Mouse (Mus musculus): Measurements from ENCODE around the gene Cox4i2. TPM values are rescaled to one million over a fixed set of nuclear protein-coding genes. Genes with fewer than 3 reads are reported as not detected.

Cox4i2 gene
- total and polyA plus RNA-seq, 3 experiments: 0.16 TPM; not detected in 2

GRCm38 (mm10) chr2:152736748-152737147 is 17.2 kb upstream of the Cox4i2 start:
- Histone ChIP-seq H3K36me3 (replicated peaks) (peaks cover 14% of the 10 kb centered on the region), H3K4me1 (ENCODE audit: insufficient read depth, low read depth, low read length) (peaks cover 70% of the 10 kb centered on the region)
- peak; percentile 60 for DNase-seq (ENCODE audit: low spot score)

GRCm38 (mm10) chr2:152737306-152738221 is 16.4 kb upstream of the Cox4i2 start:
- Histone ChIP-seq H3K4me1 (ENCODE audit: insufficient read depth, low read depth, low read length) (peaks cover 78% of the 10 kb centered on the region), H3K27me3 (ENCODE audit: insufficient read depth, low read length) (no peaks in the 10 kb centered on the region), H3K4me3 (ENCODE audit: low read depth, low read length) (peak overlapping the region; percentile 100), H3K9me3 (replicated peaks) (no peaks in the 10 kb centered on the region), H3K36me3 (replicated peaks) (peaks cover 14% of the 10 kb centered on the region)
- DNase-seq (ENCODE audit: low spot score): peak; percentile 30
- no peak for TF ChIP-seq GATA2 (IDR thresholded peaks at IDR 0.05; ENCODE audit: borderline replicate concordance, low read depth, low read length)
- TF ChIP-seq POLR2AphosphoS5 (IDR thresholded peaks at IDR 0.05; ENCODE audit: insufficient replicate concordance, low read depth, low read length): peak; percentile 84; the same call in 1 of the 2 replicates
- no peak for ATAC-seq (ENCODE audit: extremely low read depth, insufficient number of reproducible peaks, low FRiP score, poor library complexity, severe bottlenecking)

More at GRCm38 (mm10) chr2:152736748-152737147, 17.2 kb upstream of the Cox4i2 start:
- Histone ChIP-seq H3K4me3 (ENCODE audit: low read depth, low read length) (peak overlapping the region; percentile 100), H3K27me3 (ENCODE audit: insufficient read depth, low read length) (no peaks in the 10 kb centered on the region), H3K9me3 (replicated peaks) (no peaks in the 10 kb centered on the region)
- no peak for ATAC-seq (ENCODE audit: extremely low read depth, insufficient number of reproducible peaks, low FRiP score, poor library complexity, severe bottlenecking)
- TF ChIP-seq TAL1 (conservative IDR thresholded peaks at IDR 0.05; ENCODE audit: low read depth, low read length) (0 out of 2 replicates have a peak, but pooled peaks have one; percentile 20), GATA2 (IDR thresholded peaks at IDR 0.05; ENCODE audit: borderline replicate concordance, low read depth, low read length) (no peak)

GRCm38 (mm10) chr2:152738341-152738740 is 15.6 kb upstream of the Cox4i2 start:
- ATAC-seq (ENCODE audit: extremely low read depth, insufficient number of reproducible peaks, low FRiP score, poor library complexity, severe bottlenecking): no peak
- peak overlapping the region; percentile 100 for H3K4me3 ChIP-seq (ENCODE audit: low read depth, low read length)
- H3K36me3 ChIP-seq (replicated peaks): peaks cover 14% of the 10 kb centered on the region
- DNase-seq (ENCODE audit: low spot score): no peak
- peaks cover 83% of the 10 kb centered on the region for H3K4me1 ChIP-seq (ENCODE audit: insufficient read depth, low read depth, low read length)
- no peaks in the 10 kb centered on the region for H3K9me3 ChIP-seq (replicated peaks)
- TF ChIP-seq GATA1 (IDR thresholded peaks at IDR 0.05; ENCODE audit: borderline replicate concordance, low read length): no peak
- TF ChIP-seq TAL1 (conservative IDR thresholded peaks at IDR 0.05; ENCODE audit: low read depth, low read length): no peak
- no peak for TF ChIP-seq CTCF (IDR thresholded peaks at IDR 0.05; ENCODE audit: low read depth, low read length)
- no peak for TF ChIP-seq POLR2AphosphoS5 (IDR thresholded peaks at IDR 0.05; ENCODE audit: insufficient replicate concordance, low read depth, low read length)
- TF ChIP-seq GATA2 (IDR thresholded peaks at IDR 0.05; ENCODE audit: borderline replicate concordance, low read depth, low read length): no peak
- no peaks in the 10 kb centered on the region for H3K27me3 ChIP-seq (ENCODE audit: insufficient read depth, low read length)

GRCm38 (mm10) chr2:152739031-152739841 is 14.7 kb upstream of the Cox4i2 start:
- no peak for ATAC-seq (ENCODE audit: extremely low read depth, insufficient number of reproducible peaks, low FRiP score, poor library complexity, severe bottlenecking)
- Histone ChIP-seq H3K4me3 (ENCODE audit: low read depth, low read length) (peak overlapping the region; percentile 100), H3K9me3 (replicated peaks) (no peaks in the 10 kb centered on the region), H3K4me1 (ENCODE audit: insufficient read depth, low read depth, low read length) (peaks cover 83% of the 10 kb centered on the region), H3K36me3 (replicated peaks) (peaks cover 14% of the 10 kb centered on the region), H3K27me3 (ENCODE audit: insufficient read depth, low read length) (no peaks in the 10 kb centered on the region)
- peak; percentile 68 for DNase-seq (ENCODE audit: low spot score)
- TF ChIP-seq GATA2 (IDR thresholded peaks at IDR 0.05; ENCODE audit: borderline replicate concordance, low read depth, low read length) (no peak), TAL1 (conservative IDR thresholded peaks at IDR 0.05; ENCODE audit: low read depth, low read length) (no peak), CTCF (IDR thresholded peaks at IDR 0.05; ENCODE audit: low read depth, low read length) (no peak), POLR2AphosphoS5 (IDR thresholded peaks at IDR 0.05; ENCODE audit: insufficient replicate concordance, low read depth, low read length) (no peak), GATA1 (IDR thresholded peaks at IDR 0.05; ENCODE audit: borderline replicate concordance, low read length) (no peak)

GRCm38 (mm10) chr2:152739842-152740260 is 14.1 kb upstream of the Cox4i2 start:
- Histone ChIP-seq H3K9me3 (replicated peaks) (no peaks in the 10 kb centered on the region), H3K36me3 (replicated peaks) (peaks cover 14% of the 10 kb centered on the region), H3K4me3 (ENCODE audit: low read depth, low read length) (peak overlapping the region; percentile 100; the same call in 1 of the 2 replicates), H3K27me3 (ENCODE audit: insufficient read depth, low read length) (no peaks in the 10 kb centered on the region), H3K4me1 (ENCODE audit: insufficient read depth, low read depth, low read length) (peaks cover 81% of the 10 kb centered on the region)
- TF ChIP-seq GATA2 (IDR thresholded peaks at IDR 0.05; ENCODE audit: borderline replicate concordance, low read depth, low read length) (no peak), TAL1 (conservative IDR thresholded peaks at IDR 0.05; ENCODE audit: low read depth, low read length) (peak; percentile 54)
- ATAC-seq (ENCODE audit: extremely low read depth, insufficient number of reproducible peaks, low FRiP score, poor library complexity, severe bottlenecking) (peak; percentile 58), DNase-seq (ENCODE audit: low spot score) (peak; percentile 75)

- H3K4me1 ChIP-seq (ENCODE audit: insufficient read depth, low read depth, low read length): peaks cover 81% of the 10 kb centered on the region
- TF ChIP-seq CTCF (IDR thresholded peaks at IDR 0.05; ENCODE audit: low read depth, low read length) (no peak), GATA2 (IDR thresholded peaks at IDR 0.05; ENCODE audit: borderline replicate concordance, low read depth, low read length) (no peak), TAL1 (conservative IDR thresholded peaks at IDR 0.05; ENCODE audit: low read depth, low read length) (no peak), POLR2AphosphoS5 (IDR thresholded peaks at IDR 0.05; ENCODE audit: insufficient replicate concordance, low read depth, low read length) (no peak), GATA1 (IDR thresholded peaks at IDR 0.05; ENCODE audit: borderline replicate concordance, low read length) (no peak)
- no peak for DNase-seq (ENCODE audit: low spot score)
- H3K27me3 ChIP-seq (ENCODE audit: insufficient read depth, low read length): no peaks in the 10 kb centered on the region
- ATAC-seq (ENCODE audit: extremely low read depth, insufficient number of reproducible peaks, low FRiP score, poor library complexity, severe bottlenecking): no peak
- peaks cover 14% of the 10 kb centered on the region for H3K36me3 ChIP-seq (replicated peaks)
- no peaks in the 10 kb centered on the region for H3K9me3 ChIP-seq (replicated peaks)
- peak overlapping the region; percentile 64; the same call in 1 of the 2 replicates for H3K4me3 ChIP-seq (ENCODE audit: low read depth, low read length)
Observed at GRCm38 (mm10) chr2:152740490-152740889, 13.5 kb upstream of the Cox4i2 start.
